In the genomic region with DNA sequence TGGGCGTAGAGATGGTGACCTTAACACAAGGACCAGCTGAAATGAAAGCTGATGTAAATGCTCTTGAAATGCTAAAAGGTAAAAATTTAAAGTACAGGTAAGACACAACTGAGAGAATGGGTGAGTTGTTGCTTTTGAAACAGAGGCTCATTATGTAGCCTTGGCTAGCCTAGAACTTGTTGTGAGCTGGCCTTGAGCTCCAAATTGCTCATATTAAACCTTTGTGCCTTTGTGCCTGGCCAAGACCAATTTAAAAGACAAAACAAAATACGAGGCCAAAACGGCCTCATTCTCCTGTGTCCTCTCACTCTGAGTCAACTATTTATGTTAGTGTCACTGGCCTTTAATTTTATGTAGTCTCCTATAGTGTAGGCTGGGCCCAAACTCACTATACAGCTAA, we compare ENCODE assay signal across 23 mouse cellular contexts. TPM values are rescaled to one million over a fixed set of nuclear protein-coding genes. Genes with fewer than 3 reads are reported as not detected.
DNase-seq lines count a peak whose midpoint lies in the region; ATAC-seq and TF ChIP-seq lines count a peak whose summit lies in the region.
"Had no signal": no experiment of that assay in that cellular context is flagged by ENCODE, and none has a peak within 500 bp of the region (broad histone marks: within the 10 kb centered on the region; RNA-seq: fewer than 3 reads in every experiment).

No protein-coding gene starts in this region.

- H3K9me3 ChIP-seq in heart, embryonic 11.5 days (replicated peaks; ENCODE audit: control insufficient read depth, low read length) = no peaks in the 10 kb centered on the region
- H3K9me3 ChIP-seq in kidney, embryonic 15.5 days (replicated peaks) = no peaks in the 10 kb centered on the region
- no peaks in the 10 kb centered on the region for H3K9me3 ChIP-seq in CH12.LX (replicated peaks; ENCODE audit: low read length)
- H3K9me3 ChIP-seq in hindbrain, postnatal 0 days (ENCODE audit: low read length) = no peaks in the 10 kb centered on the region
- H3K9me3 ChIP-seq: embryonic facial prominence, embryonic 12.5 days; G1E; midbrain, embryonic 10.5 days had no signal

- peak; percentile 14 for DNase-seq in adrenal gland, postnatal 14 days
- DNase-seq in adrenal gland, postnatal 4 days (ENCODE audit: low spot score in 2 of 2) = no peak
- DNase-seq in heart, postnatal 4 days = no peak
- DNase-seq in kidney, postnatal 25 days = no peak
- no peak for DNase-seq in CH12.LX (ENCODE audit: extremely low read depth)
- no peak for DNase-seq in hindbrain, postnatal 0 days (ENCODE audit: low spot score)
- DNase-seq: adrenal gland, postnatal 36 days; cerebellum, adult 9-11 months; gastrocnemius, postnatal 36 days; retina, postnatal 1 day; right cerebral cortex, postnatal 4 days; thymus, postnatal 14 days had no signal

- no peak for TF ChIP-seq CTCF in CH12.LX (conservative IDR thresholded peaks at IDR 0.05 in 1 of 2, IDR thresholded peaks at IDR 0.05 in 1 of 2; ENCODE audit: low read depth in 2 of 2, low read length in 2 of 2)
- no peak for TF ChIP-seq CTCF in hindbrain, postnatal 0 days (IDR thresholded peaks at IDR 0.05; ENCODE audit: low read depth)

- no peak for TF ChIP-seq RAD21 in CH12.LX (IDR thresholded peaks at IDR 0.05; ENCODE audit: low read depth, low read length)

- peak overlapping the region; percentile 99 for H3K27ac ChIP-seq in heart, embryonic 11.5 days (ENCODE audit: low read depth, low read length)
- H3K27ac ChIP-seq in kidney, embryonic 15.5 days = 0 out of 2 replicates have a peak overlapping the region, but pooled peaks have one; percentile 76
- H3K27ac ChIP-seq in CH12.LX (ENCODE audit: insufficient read depth, low read depth) = peak overlapping the region; percentile 76
- H3K27ac ChIP-seq in hindbrain, postnatal 0 days = no peak overlapping the region
- H3K27ac ChIP-seq: embryonic facial prominence, embryonic 12.5 days; macrophage; midbrain, embryonic 10.5 days had no signal

- H3K79me2 ChIP-seq in CH12.LX (replicated peaks; ENCODE audit: control insufficient read depth, extremely low read depth, insufficient read depth, poor library complexity, severe bottlenecking) = peaks cover 100% of the 10 kb centered on the region

- H3K36me3 ChIP-seq in heart, embryonic 11.5 days (ENCODE audit: control insufficient read depth, insufficient read depth, low read length) = no peaks in the 10 kb centered on the region
- H3K36me3 ChIP-seq in kidney, embryonic 15.5 days = no peaks in the 10 kb centered on the region
- H3K36me3 ChIP-seq in CH12.LX (replicated peaks in 1 of 2; ENCODE audit: control insufficient read depth in 1 of 2, insufficient read depth in 1 of 2, low read length in 1 of 2) = peaks cover 2 to 63% of the 10 kb centered on the region in 2 experiments
- H3K36me3 ChIP-seq in hindbrain, postnatal 0 days (ENCODE audit: insufficient read depth, low read length) = no peaks in the 10 kb centered on the region
- H3K36me3 ChIP-seq: embryonic facial prominence, embryonic 12.5 days; midbrain, embryonic 10.5 days had no signal

- no peak for TF ChIP-seq EP300 in CH12.LX (IDR thresholded peaks at IDR 0.05; ENCODE audit: low read length)

- no peak for ATAC-seq in heart, embryonic 11.5 days (replicated peaks; ENCODE audit: insufficient number of reproducible peaks, low FRiP score, low TSS enrichment)
- ATAC-seq in kidney, embryonic 15.5 days (replicated peaks; ENCODE audit: low FRiP score) = no peak
- ATAC-seq in hindbrain, postnatal 0 days = no peak
- ATAC-seq: activated CD4-positive, CD25-positive, alpha-beta regulatory T cell, adult 4 months; CD4-positive, CD25-positive, alpha-beta regulatory T cell, adult 4 months; forebrain, embryonic 16.5 days; intestine, embryonic 16.5 days had no signal

- no peak for TF ChIP-seq POLR2A in CH12.LX (IDR thresholded peaks at IDR 0.05; ENCODE audit: low read depth, low read length)

- no peak overlapping the region for H3K4me2 ChIP-seq in heart, embryonic 11.5 days
- H3K4me2 ChIP-seq in kidney, embryonic 15.5 days = no peak overlapping the region
- H3K4me2 ChIP-seq in CH12.LX (ENCODE audit: insufficient read depth, low read depth, poor library complexity, severe bottlenecking) = peak overlapping the region; percentile 38; the same call in 1 of the 2 replicates
- no peak overlapping the region for H3K4me2 ChIP-seq in hindbrain, postnatal 0 days (ENCODE audit: low read depth, low read length)
- H3K4me2 ChIP-seq: embryonic facial prominence, embryonic 12.5 days; hindbrain, embryonic 14.5 days had no signal

- WGBS in heart, embryonic 11.5 days (ENCODE audit: insufficient replicate concordance) = 76% methylated on average over 3 of the region's 3 CpGs
- 54% methylated on average over 3 of the region's 3 CpGs for WGBS in kidney, embryonic 15.5 days
- WGBS in hindbrain, postnatal 0 days = 76% methylated on average over 3 of the region's 3 CpGs

- dilution Hi-C loops in CH12.LX (cut with MboI; ENCODE audit: extremely low pct_ligation_motif_present, extremely low pct_unique_long_range_greater_than_20kb, low sequenced_read_pairs) = no loop called here

- 0 out of 2 replicates have a peak overlapping the region, but pooled peaks have one; percentile 69 for H3K9ac ChIP-seq in heart, embryonic 11.5 days (ENCODE audit: low read depth, low read length)
- H3K9ac ChIP-seq in kidney, embryonic 15.5 days = no peak overlapping the region
- peak overlapping the region; percentile 50; the same call in 1 of the 2 replicates for H3K9ac ChIP-seq in CH12.LX (ENCODE audit: insufficient read depth, low read depth)
- H3K9ac ChIP-seq in hindbrain, postnatal 0 days (replicated peaks; ENCODE audit: low read length) = no peak overlapping the region
- H3K9ac ChIP-seq: embryonic facial prominence, embryonic 12.5 days; hindbrain, embryonic 14.5 days had no signal

- H3K27me3 ChIP-seq in heart, embryonic 11.5 days (ENCODE audit: control insufficient read depth, insufficient read depth, low read length) = no peaks in the 10 kb centered on the region
- H3K27me3 ChIP-seq in kidney, embryonic 15.5 days = no peaks in the 10 kb centered on the region
- no peaks in the 10 kb centered on the region for H3K27me3 ChIP-seq in CH12.LX (replicated peaks)
- no peaks in the 10 kb centered on the region for H3K27me3 ChIP-seq in hindbrain, postnatal 0 days (ENCODE audit: insufficient read depth, low read length)
- H3K27me3 ChIP-seq: embryonic facial prominence, embryonic 12.5 days had no signal

- in situ Hi-C loops in CH12.LX (cut with MboI; ENCODE audit: low pct_ligation_motif_present, low pct_unique_long_range_greater_than_20kb, low sequenced_read_pairs) = no loop called here

- no peak overlapping the region for H3K4me3 ChIP-seq in heart, embryonic 11.5 days (ENCODE audit: low read depth, low read length)
- H3K4me3 ChIP-seq in kidney, embryonic 15.5 days (replicated peaks) = no peak overlapping the region
- no peak overlapping the region for H3K4me3 ChIP-seq in CH12.LX (replicated peaks in 1 of 3; ENCODE audit: low read depth in 2 of 3, low read length in 2 of 3, poor library complexity in 1 of 3)
- H3K4me3 ChIP-seq in hindbrain, postnatal 0 days (ENCODE audit: low read length) = no peak overlapping the region
- H3K4me3 ChIP-seq: embryonic facial prominence, embryonic 12.5 days; midbrain, embryonic 10.5 days had no signal

- H3K4me1 ChIP-seq in heart, embryonic 11.5 days (ENCODE audit: control insufficient read depth, insufficient read depth, low read length) = peaks cover 58% of the 10 kb centered on the region
- H3K4me1 ChIP-seq in kidney, embryonic 15.5 days = peaks cover 47% of the 10 kb centered on the region
- H3K4me1 ChIP-seq in CH12.LX (ENCODE audit: control insufficient read depth in 1 of 2, insufficient read depth in 2 of 2) = peaks cover 31 to 92% of the 10 kb centered on the region in 2 experiments
- 0 out of 2 replicates have a peak, but pooled peaks cover 6% of the 10 kb centered on the region for H3K4me1 ChIP-seq in hindbrain, postnatal 0 days (ENCODE audit: insufficient read depth, low read length)

TF ChIP-seq in CH12.LX, 34 proteins besides CTCF, POLR2A, EP300 and RAD21 (continues in another document):
- TF ChIP-seq UBTF (IDR thresholded peaks at IDR 0.05; ENCODE audit: low read depth, low read length) (no peak), MXI1 (IDR thresholded peaks at IDR 0.05; ENCODE audit: low read depth, low read length) (no peak), ZKSCAN1 (IDR thresholded peaks at IDR 0.05; ENCODE audit: borderline replicate concordance, low read depth, low read length) (no peak), TBP (conservative IDR thresholded peaks at IDR 0.05; ENCODE audit: low read depth, low read length) (no peak), E2F4 (IDR thresholded peaks at IDR 0.05; ENCODE audit: insufficient replicate concordance, low read depth, low read length) (no peak), ELF1 (IDR thresholded peaks at IDR 0.05; ENCODE audit: low read depth, low read length) (no peak), ETS1 (conservative IDR thresholded peaks at IDR 0.05; ENCODE audit: low read depth, low read length) (no peak), ZC3H11A (IDR thresholded peaks at IDR 0.05; ENCODE audit: low read depth, low read length) (no peak), NELFE (IDR thresholded peaks at IDR 0.05; ENCODE audit: low read depth, low read length) (no peak), JUN (IDR thresholded peaks at IDR 0.05; ENCODE audit: insufficient read depth, low read depth, low read length) (no peak)

RNA-seq across cellular contexts. Expression of gene Pkig, which starts 28.7 kb away (rescaled TPM):
- 44.2 and 46.9 TPM in 2 replicates for total RNA-seq in adrenal gland, postnatal 14 days (2021)
- 10 to 100 TPM; 67.4 to 72.8 TPM for total RNA-seq in adrenal gland, postnatal 4 days (2021)
- polyA plus RNA-seq in heart, embryonic 11.5 days (2014; fragmentation: Nextera tagmentation; extraction: Ambion mirVana) = 249 and 252 TPM in 2 replicates
- 100 to 1,000 TPM; 204 to 207 TPM for total RNA-seq in heart, postnatal 4 days (2021)
- 167 and 174 TPM in 2 replicates for polyA plus RNA-seq in kidney, embryonic 15.5 days (2015; fragmentation: Nextera tagmentation; extraction: Ambion mirVana)
- total RNA-seq in CH12.LX (2012; rRNA removed) (225 and 253 TPM in 2 replicates), CH12.LX (2014; rRNA removed) (227 and 228 TPM in 2 replicates)
- polyA plus RNA-seq in CH12.LX (2012; ENCODE audit: insufficient read length, low read depth) = 364 and 473 TPM in 2 replicates
- total RNA-seq in hindbrain, postnatal 0 days (2014; rRNA removed) = 70.8 and 95.2 TPM in 2 replicates
- 136 and 141 TPM in 2 replicates for polyA plus RNA-seq in hindbrain, postnatal 0 days (2015; fragmentation: Nextera tagmentation; extraction: Ambion mirVana)

RNA-seq across cellular contexts. Expression of gene Serinc3, which starts 42.0 kb away (rescaled TPM):
- 390 and 468 TPM in 2 replicates for total RNA-seq in adrenal gland, postnatal 14 days (2021)
- 100 to 1,000 TPM; 413 to 434 TPM for total RNA-seq in adrenal gland, postnatal 4 days (2021)
- 77.5 and 79.0 TPM in 2 replicates for polyA plus RNA-seq in heart, embryonic 11.5 days (2014; fragmentation: Nextera tagmentation; extraction: Ambion mirVana)
- total RNA-seq in heart, postnatal 4 days (2021) = 100 to 1,000 TPM; 239 to 253 TPM
- 43.7 and 44.0 TPM in 2 replicates for polyA plus RNA-seq in kidney, embryonic 15.5 days (2015; fragmentation: Nextera tagmentation; extraction: Ambion mirVana)
- total RNA-seq in CH12.LX (2012; rRNA removed) (345 and 358 TPM in 2 replicates), CH12.LX (2014; rRNA removed) (411 and 467 TPM in 2 replicates)
- 493 and 611 TPM in 2 replicates for polyA plus RNA-seq in CH12.LX (2012; ENCODE audit: insufficient read length, low read depth)
- total RNA-seq in hindbrain, postnatal 0 days (2014; rRNA removed) = 82.6 and 97.4 TPM in 2 replicates
- 35.9 and 36.5 TPM in 2 replicates for polyA plus RNA-seq in hindbrain, postnatal 0 days (2015; fragmentation: Nextera tagmentation; extraction: Ambion mirVana)

Comparison
In these comparisons a context has a peak if more than half of its experiments do, and no peak if none do; other contexts are left out.
1. H3K9ac ChIP-seq: peak in heart, embryonic 11.5 days (single experiment) and CH12.LX (single experiment); none in kidney, embryonic 15.5 days (single experiment) and hindbrain, postnatal 0 days (single experiment).